Mouse (Mus musculus) adipose tissue, adult 10 weeks (tissue): Measurements from ENCODE around the gene Il15. TPM values are rescaled to one million over a fixed set of nuclear protein-coding genes. Genes with fewer than 3 reads are reported as not detected.

ENCODE experiments used
- polyA plus RNA-seq: library from polyadenylated mRNA; stranded (reverse); fragments of 350-450 nt; fragmentation: Illumina TruSeq; extraction: RNeasy Lipid Tissue Mini Kit (QIAGEN cat#74804); gene quantifications from one replicate; pipeline ENCODE4 v1.2.3, GENCODE M21; 2014; ENCODE audit warnings: low read depth, low replicate concordance

Gene Il15
- polyA plus RNA-seq = 5.5 TPM

DNA sequence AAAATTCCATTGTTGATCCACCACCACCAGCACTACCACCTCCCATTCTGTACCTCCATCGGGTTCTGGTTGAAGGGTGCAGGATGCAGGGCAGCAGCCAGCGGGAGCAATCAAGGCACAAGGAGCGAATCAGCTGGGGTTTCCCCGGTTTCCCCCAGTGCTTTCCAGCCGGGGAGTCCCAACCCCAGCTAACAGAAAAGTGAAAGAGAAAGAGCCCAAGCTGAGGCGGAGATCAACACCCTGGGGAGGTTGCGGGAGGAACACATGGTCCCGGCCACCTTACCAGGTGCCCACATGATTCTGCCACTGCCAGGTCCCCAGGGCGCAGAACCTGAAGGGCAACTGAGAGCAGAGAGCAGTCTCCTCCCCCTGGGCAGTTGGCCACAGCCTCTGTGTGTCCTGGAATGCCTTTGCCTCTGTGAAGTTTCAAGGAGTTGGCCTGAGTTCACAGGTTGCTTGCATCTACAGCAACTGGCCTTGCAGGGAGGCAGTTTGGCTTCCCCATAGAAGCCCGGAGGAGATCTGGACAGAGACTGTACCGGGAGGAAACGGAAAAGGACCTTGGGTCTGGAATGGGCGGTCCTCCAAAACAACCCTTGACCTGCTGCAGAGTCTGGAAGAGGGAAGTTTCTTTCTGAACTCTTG, at the start of gene Il15:
Il15 (minus strand) TSS at position 537 of the 645 bp plus-strand sequence.

